Mouse (Mus musculus): ENCODE data around the gene Cul7. TPM values are rescaled to one million over a fixed set of nuclear protein-coding genes. Genes with fewer than 3 reads are reported as not detected.

The Cul7 gene
- polyA plus RNA-seq (2015; fragmentation: Nextera tagmentation; extraction: Ambion mirVana), result 37.1 and 40.1 TPM in 2 replicates

DNA sequence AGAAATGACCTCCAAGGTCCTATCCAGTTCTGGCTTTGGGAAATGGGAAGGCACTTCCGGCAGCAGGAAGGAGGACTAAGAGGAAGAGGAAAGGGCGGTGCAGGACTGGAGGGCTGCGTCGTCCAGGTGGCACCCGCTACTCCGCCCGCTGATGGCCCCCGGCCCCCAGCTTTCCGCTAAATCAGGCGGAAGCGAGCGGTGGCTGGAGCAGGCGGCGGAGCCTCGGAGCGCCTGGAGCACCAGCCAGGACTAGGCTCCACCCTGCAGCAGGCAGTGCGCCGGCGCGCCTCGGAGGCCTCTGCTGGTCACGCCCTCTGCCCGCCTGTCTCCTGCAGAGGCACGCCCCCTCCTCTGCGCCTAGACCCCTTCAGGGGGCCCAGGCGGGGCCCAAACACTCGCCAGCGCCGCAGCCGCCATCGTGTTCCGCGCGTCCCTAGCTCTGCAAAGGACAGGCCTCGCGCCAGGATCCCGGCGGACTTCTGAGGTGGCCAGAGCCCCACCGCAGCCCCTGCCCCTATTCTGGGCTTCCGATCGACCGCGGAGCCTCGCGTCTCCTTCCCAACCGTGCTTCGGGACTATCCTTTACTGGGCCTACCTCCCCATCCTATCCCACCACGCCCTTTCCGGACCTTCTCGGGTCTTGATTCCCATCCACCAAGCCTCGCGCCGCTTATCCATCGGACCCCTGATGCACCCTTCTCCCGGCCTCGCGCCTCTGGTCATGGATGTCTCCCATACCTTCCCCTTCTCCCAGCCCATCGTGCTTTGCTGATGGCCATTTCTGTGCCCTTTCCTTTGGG lies at the start of gene Cul7:
Cul7 (plus strand) TSS at position 106 of the 800 bp plus-strand sequence.
- H3K36me3 ChIP-seq, result peaks cover 34% of the 10 kb centered on the region
- no peaks in the 10 kb centered on the region for H3K9me3 ChIP-seq (replicated peaks)
- peak; percentile 94 for ATAC-seq (ENCODE audit: low FRiP score)
- peak within 1 kb of the TSS; percentile 98 for H3K27ac ChIP-seq (replicated peaks)
- WGBS, result under 1% methylated on average over 57 of the region's 58 CpGs
- peak within 1 kb of the TSS; percentile 87 for H3K4me2 ChIP-seq
- peaks cover 54% of the 10 kb centered on the region for H3K4me1 ChIP-seq
- peak within 1 kb of the TSS; percentile 91 for H3K9ac ChIP-seq (replicated peaks)
- H3K4me3 ChIP-seq (replicated peaks), result peak within 1 kb of the TSS; percentile 72
- no peaks in the 10 kb centered on the region for H3K27me3 ChIP-seq (replicated peaks)

- no peak for ATAC-seq (ENCODE audit: low FRiP score)
- H3K9ac ChIP-seq (replicated peaks), result no peak overlapping the region
- no peaks in the 10 kb centered on the region for H3K9me3 ChIP-seq (replicated peaks)
- H3K27me3 ChIP-seq (replicated peaks), result no peaks in the 10 kb centered on the region
- no peak overlapping the region for H3K4me2 ChIP-seq
- no peaks in the 10 kb centered on the region for H3K36me3 ChIP-seq
- peaks cover 11% of the 10 kb centered on the region for H3K4me1 ChIP-seq
- WGBS, result 99% methylated on average over 2 of the region's 2 CpGs
- H3K27ac ChIP-seq (replicated peaks), result no peak overlapping the region
- no peak overlapping the region for H3K4me3 ChIP-seq (replicated peaks)
These were observed 49.6 kb upstream of the Cul7 start for GRCm38 (mm10) chr17:46600569-46600968.

GRCm38 (mm10) chr17:46602212-46602611 lies 47.9 kb upstream of the Cul7 start:
- no peak overlapping the region for H3K9ac ChIP-seq (replicated peaks)

GRCm38 (mm10) chr17:46603229-46603628 lies 46.9 kb upstream of the Cul7 start:
- no peak overlapping the region for H3K27ac ChIP-seq (replicated peaks)
- no peaks in the 10 kb centered on the region for H3K27me3 ChIP-seq (replicated peaks)
- H3K36me3 ChIP-seq, result no peaks in the 10 kb centered on the region
- H3K4me2 ChIP-seq, result no peak overlapping the region
- WGBS, result 100% methylated on average over 4 of the region's 4 CpGs
- H3K4me1 ChIP-seq, result peaks cover 23% of the 10 kb centered on the region
- ATAC-seq (ENCODE audit: low FRiP score), result no peak
- no peak overlapping the region for H3K4me3 ChIP-seq (replicated peaks)
- no peaks in the 10 kb centered on the region for H3K9me3 ChIP-seq (replicated peaks)
- no peak overlapping the region for H3K9ac ChIP-seq (replicated peaks)

More at GRCm38 (mm10) chr17:46602212-46602611, 47.9 kb upstream of the Cul7 start:
- Histone ChIP-seq H3K4me1 (peaks cover 17% of the 10 kb centered on the region), H3K9me3 (replicated peaks) (no peaks in the 10 kb centered on the region), H3K27ac (replicated peaks) (0 out of 2 replicates have a peak overlapping the region, but pooled peaks have one; percentile 14), H3K4me2 (no peak overlapping the region), H3K27me3 (replicated peaks) (no peaks in the 10 kb centered on the region), H3K36me3 (no peaks in the 10 kb centered on the region), H3K4me3 (replicated peaks) (no peak overlapping the region)
- WGBS, result 75% methylated on average over 9 of the region's 9 CpGs
- no peak for ATAC-seq (ENCODE audit: low FRiP score)

DNA sequence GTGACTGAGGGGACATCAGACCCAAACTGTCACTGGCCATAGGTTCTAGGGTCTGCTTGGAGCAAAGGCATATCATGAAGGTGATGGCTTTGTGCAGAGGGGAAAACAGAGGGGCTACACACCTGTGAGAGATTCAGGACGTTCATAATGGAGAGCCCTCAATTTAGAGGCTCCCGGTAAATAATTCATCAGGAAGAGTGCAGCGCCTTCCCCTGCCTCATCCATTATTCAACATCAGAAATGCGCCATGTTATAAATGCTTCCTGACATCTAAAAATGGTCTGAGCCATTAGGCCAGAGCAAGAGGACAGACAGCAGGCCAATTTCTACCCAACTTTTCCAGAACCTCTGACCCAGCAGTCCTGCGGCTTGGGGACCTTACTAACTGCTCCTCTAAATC lies 45.0 kb upstream of the Cul7 start:
- Histone ChIP-seq H3K4me1 (peaks cover 34% of the 10 kb centered on the region), H3K9me3 (replicated peaks) (no peaks in the 10 kb centered on the region), H3K4me2 (no peak overlapping the region), H3K36me3 (no peaks in the 10 kb centered on the region), H3K9ac (replicated peaks) (no peak overlapping the region), H3K4me3 (replicated peaks) (no peak overlapping the region), H3K27me3 (replicated peaks) (no peaks in the 10 kb centered on the region), H3K27ac (replicated peaks) (peak overlapping the region; percentile 54; the same call in 1 of the 2 replicates)
- 44% methylated on average over 5 of the region's 5 CpGs for WGBS
- ATAC-seq (ENCODE audit: low FRiP score), result no peak

DNA sequence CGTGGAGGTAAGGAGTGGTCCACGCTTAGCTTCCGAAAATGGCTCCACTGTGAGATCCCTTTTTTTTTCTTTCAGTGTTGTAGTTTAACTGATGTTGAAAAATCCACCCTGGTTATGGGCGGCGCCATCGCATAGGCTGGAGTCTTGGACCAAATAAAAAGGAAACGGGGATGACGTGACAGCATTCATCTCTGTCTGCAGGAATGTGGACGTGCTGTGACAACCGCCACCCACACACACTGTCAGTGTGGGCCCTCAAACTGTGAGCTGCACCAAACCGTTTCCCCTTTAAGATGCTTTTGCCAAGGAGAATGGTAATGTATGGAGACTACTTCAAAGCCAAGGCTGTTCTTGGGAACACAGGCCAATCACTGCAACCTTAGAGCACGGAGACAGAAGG lies 44.1 kb upstream of the Cul7 start:
- no peaks in the 10 kb centered on the region for H3K9me3 ChIP-seq (replicated peaks)
- H3K4me2 ChIP-seq, result no peak overlapping the region
- H3K27me3 ChIP-seq (replicated peaks), result no peaks in the 10 kb centered on the region
- no peak overlapping the region for H3K9ac ChIP-seq (replicated peaks)
- no peak overlapping the region for H3K4me3 ChIP-seq (replicated peaks)
- no peak for ATAC-seq (ENCODE audit: low FRiP score)
- H3K36me3 ChIP-seq, result no peaks in the 10 kb centered on the region
- peaks cover 34% of the 10 kb centered on the region for H3K4me1 ChIP-seq
- no peak overlapping the region for H3K27ac ChIP-seq (replicated peaks)
- WGBS, result 84% methylated on average over 12 of the region's 12 CpGs

DNA sequence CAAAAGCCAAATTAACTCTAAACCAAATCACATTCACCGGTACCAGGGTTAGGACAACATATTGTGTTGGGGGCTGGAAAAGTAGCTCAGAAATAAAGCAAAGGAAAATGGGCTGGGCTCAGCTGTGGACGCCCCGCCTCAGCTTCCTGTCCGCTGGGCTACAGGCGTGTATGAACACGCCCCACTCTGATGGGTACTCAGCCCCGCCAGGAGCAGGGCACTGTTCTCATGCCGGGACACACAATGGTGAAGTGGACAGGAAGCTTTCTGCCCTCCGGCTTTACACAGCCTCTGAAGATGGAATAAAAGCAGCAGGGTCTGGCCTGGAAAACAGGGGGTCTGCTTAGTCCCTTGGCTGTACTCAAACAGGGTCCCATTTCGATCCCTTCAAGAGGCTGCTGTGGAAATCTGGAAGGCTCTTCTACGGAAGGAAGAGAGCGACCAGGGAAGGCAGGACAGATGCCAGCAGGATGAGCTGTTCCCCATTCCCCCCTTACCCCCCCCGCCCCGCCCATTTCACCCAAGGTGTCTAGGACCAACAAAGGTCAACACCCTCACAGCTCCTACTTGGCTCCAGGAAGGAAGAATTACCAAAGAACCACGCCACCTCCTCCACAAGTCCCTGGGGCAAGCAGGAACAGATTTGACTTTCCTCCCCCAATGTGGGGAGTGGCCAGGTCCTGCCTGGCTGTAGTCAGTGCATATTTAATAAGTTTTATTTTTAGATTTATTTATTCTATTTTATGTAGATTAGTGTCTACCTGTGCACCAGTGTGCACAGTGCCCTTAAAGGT lies 40.2 kb upstream of the Cul7 start:
- H3K27ac ChIP-seq (replicated peaks), result no peak overlapping the region
- H3K4me3 ChIP-seq (replicated peaks), result no peak overlapping the region
- no peaks in the 10 kb centered on the region for H3K36me3 ChIP-seq
- no peak for ATAC-seq (ENCODE audit: low FRiP score)
- no peak overlapping the region for H3K9ac ChIP-seq (replicated peaks)
- WGBS, result 52% methylated on average over 15 of the region's 15 CpGs
- no peaks in the 10 kb centered on the region for H3K9me3 ChIP-seq (replicated peaks)
- peak overlapping the region; percentile 15; the same call in 1 of the 2 replicates for H3K4me2 ChIP-seq
- peaks cover 54% of the 10 kb centered on the region for H3K4me1 ChIP-seq
- H3K27me3 ChIP-seq (replicated peaks), result no peaks in the 10 kb centered on the region

GRCm38 (mm10) chr17:46611316-46611715 lies 38.8 kb upstream of the Cul7 start:
- Histone ChIP-seq H3K9me3 (replicated peaks) (no peaks in the 10 kb centered on the region), H3K9ac (replicated peaks) (no peak overlapping the region), H3K36me3 (no peaks in the 10 kb centered on the region), H3K4me2 (no peak overlapping the region), H3K27me3 (replicated peaks) (no peaks in the 10 kb centered on the region), H3K4me1 (peaks cover 43% of the 10 kb centered on the region), H3K4me3 (replicated peaks) (no peak overlapping the region), H3K27ac (replicated peaks) (no peak overlapping the region)
- no peak for ATAC-seq (ENCODE audit: low FRiP score)
- WGBS, result 94% methylated on average over 6 of the region's 6 CpGs

- Histone ChIP-seq H3K9ac (replicated peaks) (no peak overlapping the region), H3K4me1 (peaks cover 50% of the 10 kb centered on the region)
- 40% methylated on average over 2 of the region's 2 CpGs for WGBS
These were observed 37.9 kb upstream of the Cul7 start for GRCm38 (mm10) chr17:46612189-46612588.

GRCm38 (mm10) chr17:46612820-46613219 lies 37.3 kb upstream of the Cul7 start:
- WGBS, result 21% methylated on average over 4 of the region's 4 CpGs

More at GRCm38 (mm10) chr17:46612189-46612588, 37.9 kb upstream of the Cul7 start:
- Histone ChIP-seq H3K27ac (replicated peaks) (no peak overlapping the region), H3K9me3 (replicated peaks) (no peaks in the 10 kb centered on the region), H3K36me3 (no peaks in the 10 kb centered on the region), H3K4me2 (no peak overlapping the region), H3K27me3 (replicated peaks) (no peaks in the 10 kb centered on the region), H3K4me3 (replicated peaks) (no peak overlapping the region)
- ATAC-seq (ENCODE audit: low FRiP score), result no peak

GRCm38 (mm10) chr17:46613229-46613628 lies 36.9 kb upstream of the Cul7 start:
- Histone ChIP-seq H3K27me3 (replicated peaks) (no peaks in the 10 kb centered on the region), H3K4me2 (no peak overlapping the region), H3K4me1 (peaks cover 54% of the 10 kb centered on the region), H3K9ac (replicated peaks) (no peak overlapping the region), H3K4me3 (replicated peaks) (no peak overlapping the region), H3K9me3 (replicated peaks) (no peaks in the 10 kb centered on the region), H3K36me3 (no peaks in the 10 kb centered on the region), H3K27ac (replicated peaks) (no peak overlapping the region)
- WGBS, result 14% methylated on average over 3 of the region's 3 CpGs
- no peak for ATAC-seq (ENCODE audit: low FRiP score)

More at GRCm38 (mm10) chr17:46612820-46613219, 37.3 kb upstream of the Cul7 start:
- Histone ChIP-seq H3K36me3 (no peaks in the 10 kb centered on the region), H3K4me3 (replicated peaks) (no peak overlapping the region), H3K4me2 (no peak overlapping the region), H3K27me3 (replicated peaks) (no peaks in the 10 kb centered on the region), H3K9ac (replicated peaks) (no peak overlapping the region), H3K9me3 (replicated peaks) (no peaks in the 10 kb centered on the region), H3K27ac (replicated peaks) (no peak overlapping the region), H3K4me1 (peaks cover 53% of the 10 kb centered on the region)
- no peak for ATAC-seq (ENCODE audit: low FRiP score)

All from neural tube, embryonic 15.5 days (tissue).